ENCODE assay signal across 22 mouse cellular contexts in genomic region chrX:48064166-48064853, GRCm38 (mm10). TPM values are rescaled to one million over a fixed set of nuclear protein-coding genes. Genes with fewer than 3 reads are reported as not detected.
DNase-seq lines count a peak whose midpoint lies in the region; ATAC-seq lines count a peak whose summit lies in the region.
"Had no signal": no experiment of that assay in that cellular context is flagged by ENCODE, and none has a peak within 500 bp of the region (broad histone marks: within the 10 kb centered on the region; RNA-seq: fewer than 3 reads in every experiment).

No protein-coding gene starts in this region.

- DNase-seq in ES-CJ7 (ENCODE audit: low read depth, low spot score) (peak; percentile 93), R1 (ENCODE audit: low read depth, low spot score) (peak; percentile 89)
- DNase-seq in kidney, adult 9 months, result peak; percentile 73
- DNase-seq in kidney, postnatal 36 days, result peak; percentile 17 to 49
- DNase-seq in heart, adult 8-10 months (ENCODE audit: low spot score), result no peak
- DNase-seq: B cell, adult 2 months; cerebellum, adult 8-10 months; cerebellum, postnatal 25 days; gastrocnemius, postnatal 25 days; heart, adult 18-20 months; heart, postnatal 4 days; liver, embryonic 13.5 days; lung, adult 18-20 months; midbrain, embryonic 14.5 days; retina, postnatal 1 day; right cerebral cortex, postnatal 25 days had no signal

- ATAC-seq in cerebellum, adult (ENCODE audit: insufficient number of reproducible peaks, low FRiP score, low TSS enrichment), result no peak
- ATAC-seq: forebrain, embryonic 13.5 days; lung, postnatal 0 days; Patski had no signal

RNA-seq across cellular contexts. Expression of gene Apln, which starts 29.7 kb away (rescaled TPM):
- total RNA-seq in heart, adult 8-10 months (2022), result 10 to 100 TPM in 2 of 4 experiments, 1 to 10 TPM in 2; 3.0 to 13.5 (median 10.0) TPM
- total RNA-seq: MEL had no signal

RNA-seq across cellular contexts. Expression of gene Xpnpep2, which starts 44.2 kb away (rescaled TPM):
- total RNA-seq in heart, adult 8-10 months (2022), result 1 to 10 TPM; 1.6 to 4.1 (median 2.6) TPM
- total RNA-seq: monocyte, adult 5-6 weeks had no signal
